Mouse (Mus musculus): ENCODE results near the gene Slc9a2. TPM values are rescaled to one million over a fixed set of nuclear protein-coding genes. Genes with fewer than 3 reads are reported as not detected.
"Not testable (repeated sequence)": the region's sequence is repeated elsewhere in the genome, so short reads cannot be mapped to it uniquely, and the experiment has no call there.

Gene Slc9a2
- polyA plus RNA-seq, 1 experiment from 2014 or later: not detected

- H3K4me1 ChIP-seq (ENCODE audit: insufficient read depth): no peaks in the 10 kb centered on the region
- TF ChIP-seq CTCF (IDR thresholded peaks at IDR 0.05; ENCODE audit: low read depth): peak; percentile 66
- H3K9ac ChIP-seq: no peak overlapping the region
- H3K9me3 ChIP-seq (ENCODE audit: low read depth, low read length): no peaks in the 10 kb centered on the region
- DNase-seq (peak; percentile 78), ATAC-seq (ENCODE audit: insufficient read depth) (peak; percentile 6; the same call in 1 of the 2 replicates)
- no peaks in the 10 kb centered on the region for H3K27me3 ChIP-seq (ENCODE audit: insufficient read depth, low read length)
- no peak overlapping the region for H3K4me2 ChIP-seq
- H3K36me3 ChIP-seq (ENCODE audit: insufficient read depth): no peaks in the 10 kb centered on the region
- WGBS: 47% methylated on average over 8 of the region's 8 CpGs
- no peak overlapping the region for H3K4me3 ChIP-seq (ENCODE audit: low read depth, low read length)
- no peak overlapping the region for H3K27ac ChIP-seq (ENCODE audit: low read depth)
These were observed 22.3 kb upstream of the Slc9a2 start for GRCm38 (mm10) chr1:40657978-40658496.

- TF ChIP-seq CTCF (IDR thresholded peaks at IDR 0.05; ENCODE audit: low read depth): no peak
- no peaks in the 10 kb centered on the region for H3K36me3 ChIP-seq (ENCODE audit: insufficient read depth)
- no peaks in the 10 kb centered on the region for H3K9me3 ChIP-seq (ENCODE audit: low read depth, low read length)
- no peak overlapping the region for H3K9ac ChIP-seq
- H3K27ac ChIP-seq (ENCODE audit: low read depth): no peak overlapping the region
- H3K4me3 ChIP-seq (ENCODE audit: low read depth, low read length): no peak overlapping the region
- H3K27me3 ChIP-seq (ENCODE audit: insufficient read depth, low read length): no peaks in the 10 kb centered on the region
- DNase-seq: no peak
- WGBS: 25% methylated on average over 12 of the region's 12 CpGs
- H3K4me2 ChIP-seq: peak overlapping the region; percentile 29
- ATAC-seq (ENCODE audit: insufficient read depth): no peak
- no peaks in the 10 kb centered on the region for H3K4me1 ChIP-seq (ENCODE audit: insufficient read depth)
These were observed 21.4 kb upstream of the Slc9a2 start for GRCm38 (mm10) chr1:40659017-40659416.

- Histone ChIP-seq H3K4me3 (ENCODE audit: low read depth, low read length) (no peak overlapping the region), H3K9ac (no peak overlapping the region), H3K36me3 (ENCODE audit: insufficient read depth) (no peaks in the 10 kb centered on the region), H3K27me3 (ENCODE audit: insufficient read depth, low read length) (no peaks in the 10 kb centered on the region), H3K27ac (ENCODE audit: low read depth) (no peak overlapping the region), H3K4me1 (ENCODE audit: insufficient read depth) (no peaks in the 10 kb centered on the region), H3K4me2 (peak overlapping the region; percentile 29; the same call in 1 of the 2 replicates), H3K9me3 (ENCODE audit: low read depth, low read length) (no peaks in the 10 kb centered on the region)
- ATAC-seq (ENCODE audit: insufficient read depth) (no peak), DNase-seq (no peak)
- WGBS: 23% methylated on average over 9 of the region's 9 CpGs
- TF ChIP-seq CTCF (IDR thresholded peaks at IDR 0.05; ENCODE audit: low read depth): no peak
These were observed 20.9 kb upstream of the Slc9a2 start for GRCm38 (mm10) chr1:40659496-40659895.

- H3K36me3 ChIP-seq (ENCODE audit: insufficient read depth): no peaks in the 10 kb centered on the region
- 71% methylated on average over 6 of the region's 6 CpGs for WGBS
- TF ChIP-seq CTCF (IDR thresholded peaks at IDR 0.05; ENCODE audit: low read depth): no peak
These were observed 19.5 kb upstream of the Slc9a2 start for GRCm38 (mm10) chr1:40660838-40661237.

GRCm38 (mm10) chr1:40665401-40666370 lies 14.7 kb upstream of the Slc9a2 start:
- Histone ChIP-seq H3K9ac (no peak overlapping the region), H3K9me3 (ENCODE audit: low read depth, low read length) (no peaks in the 10 kb centered on the region), H3K36me3 (ENCODE audit: insufficient read depth) (no peaks in the 10 kb centered on the region), H3K27ac (ENCODE audit: low read depth) (no peak overlapping the region), H3K27me3 (ENCODE audit: insufficient read depth, low read length) (no peaks in the 10 kb centered on the region), H3K4me1 (ENCODE audit: insufficient read depth) (no peaks in the 10 kb centered on the region), H3K4me3 (ENCODE audit: low read depth, low read length) (no peak overlapping the region), H3K4me2 (no peak overlapping the region)
- ATAC-seq (ENCODE audit: insufficient read depth) (no peak), DNase-seq (peak; percentile 19)
- WGBS: 27% methylated on average over 12 of the region's 12 CpGs
- no peak for TF ChIP-seq CTCF (IDR thresholded peaks at IDR 0.05; ENCODE audit: low read depth)

More at GRCm38 (mm10) chr1:40660838-40661237, 19.5 kb upstream of the Slc9a2 start:
- Histone ChIP-seq H3K4me2 (no peak overlapping the region), H3K4me1 (ENCODE audit: insufficient read depth) (no peaks in the 10 kb centered on the region), H3K9me3 (ENCODE audit: low read depth, low read length) (no peaks in the 10 kb centered on the region), H3K27ac (ENCODE audit: low read depth) (no peak overlapping the region), H3K4me3 (ENCODE audit: low read depth, low read length) (no peak overlapping the region), H3K9ac (no peak overlapping the region), H3K27me3 (ENCODE audit: insufficient read depth, low read length) (no peaks in the 10 kb centered on the region)
- DNase-seq (no peak), ATAC-seq (ENCODE audit: insufficient read depth) (no peak)

GRCm38 (mm10) chr1:40667442-40667841 lies 12.9 kb upstream of the Slc9a2 start:
- 19% methylated on average over 3 of the region's 3 CpGs for WGBS

GRCm38 (mm10) chr1:40670025-40670424 lies 10.3 kb upstream of the Slc9a2 start:
- no peaks in the 10 kb centered on the region for H3K27me3 ChIP-seq (ENCODE audit: insufficient read depth, low read length)
- H3K4me1 ChIP-seq (ENCODE audit: insufficient read depth): no peaks in the 10 kb centered on the region
- no peak overlapping the region for H3K27ac ChIP-seq (ENCODE audit: low read depth)
- no peaks in the 10 kb centered on the region for H3K36me3 ChIP-seq (ENCODE audit: insufficient read depth)
- TF ChIP-seq CTCF (IDR thresholded peaks at IDR 0.05; ENCODE audit: low read depth): no peak
- no peak for DNase-seq
- no peak overlapping the region for H3K4me3 ChIP-seq (ENCODE audit: low read depth, low read length)
- no peak for ATAC-seq (ENCODE audit: insufficient read depth)
- WGBS: 60% methylated on average over 3 of the region's 3 CpGs
- no peak overlapping the region for H3K9ac ChIP-seq
- no peaks in the 10 kb centered on the region for H3K9me3 ChIP-seq (ENCODE audit: low read depth, low read length)
- H3K4me2 ChIP-seq: no peak overlapping the region

More at GRCm38 (mm10) chr1:40667442-40667841, 12.9 kb upstream of the Slc9a2 start:
- H3K9ac ChIP-seq; H3K27me3 ChIP-seq (ENCODE audit: insufficient read depth, low read length); H3K36me3 ChIP-seq (ENCODE audit: insufficient read depth); H3K4me3 ChIP-seq (ENCODE audit: low read depth, low read length); ATAC-seq (ENCODE audit: insufficient read depth); H3K9me3 ChIP-seq (ENCODE audit: low read depth, low read length); DNase-seq; H3K27ac ChIP-seq (ENCODE audit: low read depth); H3K4me1 ChIP-seq (ENCODE audit: insufficient read depth); H3K4me2 ChIP-seq: not testable (repeated sequence)
